ENCODE assay signal across 22 mouse cellular contexts in the genomic region with DNA sequence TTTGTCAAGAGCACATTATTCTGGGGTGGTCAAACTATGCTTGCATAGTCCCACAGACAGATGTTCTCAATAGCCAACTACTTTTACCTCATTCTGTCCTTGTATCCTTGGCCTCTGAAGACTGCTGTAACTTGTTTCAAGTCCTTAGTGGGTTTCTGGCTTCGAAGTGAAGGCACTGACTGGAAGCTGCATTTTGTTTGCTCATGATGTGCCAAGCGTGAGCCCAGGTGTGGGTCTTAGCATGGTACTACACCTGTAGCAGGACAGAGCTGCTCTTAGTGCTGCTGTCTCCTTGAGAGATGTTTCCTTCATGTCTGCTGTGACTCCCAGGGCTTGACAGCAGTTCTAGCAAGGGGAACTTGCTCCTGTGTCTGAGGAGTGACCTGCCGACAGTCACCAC. TPM values are rescaled to one million over a fixed set of nuclear protein-coding genes. Genes with fewer than 3 reads are reported as not detected.
DNase-seq lines count a peak whose midpoint lies in the region; TF ChIP-seq lines count a peak whose summit lies in the region.
"Had no signal": no experiment of that assay in that cellular context is flagged by ENCODE, and none has a peak within 500 bp of the region (broad histone marks: within the 10 kb centered on the region; RNA-seq: fewer than 3 reads in every experiment).

No protein-coding gene starts in this region.

- no peak overlapping the region for H3K4me3 ChIP-seq in heart, embryonic 10.5 days
- H3K4me3 ChIP-seq in layer of hippocampus, adult 2 months, result no peak overlapping the region
- H3K4me3 ChIP-seq in bone marrow macrophage, adult 2 months (ENCODE audit: insufficient read depth, low read length), result no peak overlapping the region
- H3K4me3 ChIP-seq: embryonic facial prominence, embryonic 10.5 days; embryonic facial prominence, embryonic 12.5 days; forebrain, embryonic 13.5 days; forebrain, embryonic 15.5 days had no signal

- H3K9me3 ChIP-seq in heart, embryonic 10.5 days, result no peaks in the 10 kb centered on the region
- H3K9me3 ChIP-seq: embryonic facial prominence, embryonic 10.5 days; embryonic facial prominence, embryonic 12.5 days; forebrain, embryonic 13.5 days; forebrain, embryonic 15.5 days; G1E had no signal

- no peaks in the 10 kb centered on the region for H3K27me3 ChIP-seq in heart, embryonic 10.5 days (ENCODE audit: insufficient read depth, poor library complexity, severe bottlenecking)
- H3K27me3 ChIP-seq: CH12.LX; embryonic facial prominence, embryonic 12.5 days; forebrain, embryonic 13.5 days; forebrain, embryonic 15.5 days; Patski had no signal

- peaks cover 6% of the 10 kb centered on the region; the same call in 1 of the 2 replicates for H3K4me1 ChIP-seq in heart, embryonic 10.5 days
- peaks cover 18% of the 10 kb centered on the region for H3K4me1 ChIP-seq in bone marrow macrophage, adult 2 months (ENCODE audit: control insufficient read depth, insufficient read depth, low read length)
- H3K4me1 ChIP-seq: embryonic facial prominence, embryonic 10.5 days; embryonic facial prominence, embryonic 12.5 days; forebrain, embryonic 13.5 days; forebrain, embryonic 15.5 days had no signal

- TF ChIP-seq POLR2A in bone marrow macrophage, adult 2 months (IDR thresholded peaks at IDR 0.05; ENCODE audit: borderline replicate concordance, low read depth, low read length), result no peak

- H3K27ac ChIP-seq in heart, embryonic 10.5 days, result no peak overlapping the region
- H3K27ac ChIP-seq in layer of hippocampus, adult 2 months, result peak overlapping the region; percentile 10; the same call in 1 of the 2 replicates
- H3K27ac ChIP-seq in bone marrow macrophage, adult 2 months (ENCODE audit: insufficient read depth, low read depth, low read length), result peak overlapping the region; percentile 17
- H3K27ac ChIP-seq: embryonic facial prominence, embryonic 10.5 days; embryonic facial prominence, embryonic 12.5 days; forebrain, embryonic 13.5 days; forebrain, embryonic 15.5 days had no signal

- H3K36me3 ChIP-seq in heart, embryonic 10.5 days, result peaks cover 37% of the 10 kb centered on the region

- peak; percentile 61 for DNase-seq in heart, adult 11 months
- no peak for DNase-seq in heart, embryonic 10.5 days (ENCODE audit: low spot score)
- DNase-seq in layer of hippocampus, adult 2 months (ENCODE audit: low spot score in 2 of 2), result no peak
- DNase-seq in layer of hippocampus, adult 11-12 months (ENCODE audit: low spot score), result no peak
- DNase-seq: adrenal gland, adult 8-10 months; adrenal gland, postnatal 14 days; adrenal gland, postnatal 36 days; B cell, adult 2 months; cerebellum, adult 11 months; cerebellum, adult 2 months; cerebellum, adult 9-10 months; cerebellum, postnatal 10 days; cerebellum, postnatal 25 days; forebrain, postnatal 0 days had no signal

- TF ChIP-seq CTCF in layer of hippocampus, adult 2 months (conservative IDR thresholded peaks at IDR 0.05), result no peak
- TF ChIP-seq CTCF in bone marrow macrophage, adult 2 months (IDR thresholded peaks at IDR 0.05; ENCODE audit: low read depth, low read length), result no peak

- WGBS in heart, embryonic 10.5 days, result 88% methylated on average over 3 of the region's 3 CpGs

RNA-seq across cellular contexts. Expression of gene Ttc1, which starts 24.4 kb away (rescaled TPM):
- 58.6 and 68.2 TPM in 2 replicates for polyA plus RNA-seq in heart, embryonic 10.5 days (2016; fragmentation: Nextera tagmentation; extraction: Ambion mirVana)
- 10 to 100 TPM; 55.1 to 58.2 TPM for total RNA-seq in layer of hippocampus, adult 2 months (2021)
- 41.5 and 42.4 TPM in 2 replicates for polyA plus RNA-seq in bone marrow macrophage, adult 2 months (2012; ENCODE audit: insufficient read depth, insufficient read length, missing spikeins)

RNA-seq across cellular contexts. Expression of gene Pwwp2a, which starts 41.6 kb away (rescaled TPM):
- 19.6 and 26.8 TPM in 2 replicates for polyA plus RNA-seq in heart, embryonic 10.5 days (2016; fragmentation: Nextera tagmentation; extraction: Ambion mirVana)
- total RNA-seq in layer of hippocampus, adult 2 months (2021), result 10 to 100 TPM; 72.4 to 77.3 TPM
- 35.4 and 36.2 TPM in 2 replicates for polyA plus RNA-seq in bone marrow macrophage, adult 2 months (2012; ENCODE audit: insufficient read depth, insufficient read length, missing spikeins)
